Mouse (Mus musculus) bone marrow macrophage, adult 2 months (primary cell): ENCODE results near the gene Pak6. TPM values are rescaled to one million over a fixed set of nuclear protein-coding genes. Genes with fewer than 3 reads are reported as not detected.

Experiments used
- H3K27ac ChIP-seq: 2 replicates; pipeline ENCODE4 v1.5.1; 2012; ENCODE audit warnings: low read depth, low read length; ENCODE audit not compliant: insufficient read depth
- H3K4me1 ChIP-seq: 2 replicates; pipeline ENCODE4 v1.6.1; 2012; ENCODE audit warnings: low read length; ENCODE audit not compliant: control insufficient read depth, insufficient read depth
- H3K4me3 ChIP-seq: 2 replicates; pipeline ENCODE4 v1.5.1; 2012; ENCODE audit warnings: mild to moderate bottlenecking, low read length, moderate library complexity; ENCODE audit not compliant: insufficient read depth
- CTCF ChIP-seq: IDR thresholded peaks from 2 replicates; pipeline ENCODE4 v1.5.1; 2012; ENCODE audit warnings: low read depth, mild to moderate bottlenecking, low read length, moderate library complexity
- POLR2A ChIP-seq: IDR thresholded peaks from 2 replicates; pipeline ENCODE4 v1.6.1; 2012; ENCODE audit warnings: mild to moderate bottlenecking, low read depth, low read length, borderline replicate concordance
- polyA plus RNA-seq: library from polyadenylated mRNA; stranded (reverse); fragments of >200 nt; gene quantifications from 2 replicates; pipeline ENCODE4 v1.2.4, GENCODE M21; 2012; ENCODE audit not compliant: missing spikeins, insufficient read depth, insufficient read length

Pak6 gene
- polyA plus RNA-seq, 1 experiment: not detected

DNA sequence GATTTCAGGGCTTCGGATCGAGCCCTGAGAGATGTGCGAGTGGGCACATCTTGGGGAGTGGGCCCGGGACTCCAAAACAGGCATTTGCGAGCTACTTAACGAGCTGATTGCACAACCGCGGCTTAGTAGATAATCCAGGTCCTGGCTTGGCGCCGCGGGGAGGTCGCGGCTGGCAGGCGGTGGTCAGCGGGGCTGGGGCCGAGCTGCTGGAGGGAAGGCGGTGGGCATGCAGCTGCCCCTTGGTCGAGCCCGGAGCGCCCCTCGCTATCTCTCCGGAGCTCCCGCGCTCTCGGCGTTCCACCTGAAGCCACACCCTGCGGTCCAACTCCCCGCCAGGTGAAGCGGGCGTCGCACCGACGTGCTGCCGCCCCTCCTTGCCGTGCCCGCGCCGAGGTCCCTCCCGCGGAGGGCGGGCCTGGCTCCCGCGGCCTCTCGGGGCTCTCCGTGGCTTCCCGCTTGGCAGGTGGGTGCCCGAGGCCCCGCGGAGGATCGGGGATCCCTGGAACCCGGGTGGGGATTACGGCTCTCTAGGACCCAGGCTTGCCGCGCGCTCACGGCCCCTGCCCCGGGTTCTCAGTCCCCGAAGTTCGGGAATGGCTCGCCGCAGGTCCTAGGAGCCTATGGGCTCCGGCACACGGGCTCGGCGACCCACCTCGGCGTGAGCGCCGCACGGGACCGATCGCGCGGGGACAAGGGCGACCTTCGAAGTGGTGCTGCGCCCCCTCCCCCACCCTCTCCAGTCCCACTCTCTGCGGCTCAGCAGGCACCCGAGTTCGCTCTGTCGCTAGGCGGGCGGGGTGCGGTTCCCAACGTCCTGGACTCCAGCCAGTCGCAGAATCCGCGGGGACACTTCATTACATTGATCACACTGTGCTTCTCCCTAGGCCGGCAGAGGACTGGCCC, 14.0 kb downstream of the Pak6 start:
- Histone ChIP-seq H3K4me1 (no peaks in the 10 kb centered on the region), H3K27ac (no peak overlapping the region), H3K4me3 (peak overlapping the region; percentile 45)
- TF ChIP-seq POLR2A: no peak
- no peak for TF ChIP-seq CTCF

DNA sequence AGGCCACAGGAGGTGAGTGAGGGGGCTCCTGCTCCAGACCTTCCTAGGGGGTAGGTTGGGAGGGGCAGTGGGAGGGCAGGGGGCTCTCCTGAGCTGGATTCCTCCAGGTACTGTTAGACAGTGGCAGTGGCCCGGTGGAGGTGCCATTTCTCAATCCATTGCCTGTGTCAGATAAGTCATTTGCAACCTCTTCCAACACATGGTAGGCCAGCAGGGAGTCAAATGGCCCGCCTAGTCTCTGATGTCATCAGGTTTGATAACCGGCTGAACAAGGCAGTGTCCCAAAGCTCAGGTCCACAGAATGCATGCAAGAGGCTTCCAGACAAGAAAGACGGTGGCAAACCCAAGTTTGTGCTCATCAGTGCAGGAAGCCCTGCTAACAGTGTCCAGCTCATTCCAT, 14.7 kb downstream of the Pak6 start:
- Histone ChIP-seq H3K27ac (no peak overlapping the region), H3K4me3 (no peak overlapping the region), H3K4me1 (no peaks in the 10 kb centered on the region)
- no peak for TF ChIP-seq POLR2A

DNA sequence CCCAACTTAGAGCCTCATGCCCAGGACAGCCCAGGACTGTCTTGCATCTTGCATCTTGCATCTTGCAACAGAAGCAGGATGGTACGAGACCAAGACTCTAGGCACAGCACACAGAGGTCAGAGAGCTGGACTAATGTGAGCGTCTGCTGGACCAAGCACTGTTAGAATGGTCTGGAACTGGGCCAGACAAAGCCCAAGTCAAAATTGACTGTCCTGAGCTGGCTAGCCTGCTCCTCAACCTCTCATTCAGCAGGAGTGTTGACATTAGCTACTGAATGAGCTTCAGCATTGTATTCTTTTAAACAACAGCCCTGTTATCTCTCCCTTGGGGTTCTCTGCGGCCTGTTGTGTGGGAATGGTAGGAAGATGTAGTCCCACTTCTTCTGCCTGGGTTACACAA, 16.5 kb downstream of the Pak6 start:
- no peak overlapping the region for H3K27ac ChIP-seq
- H3K4me1 ChIP-seq: no peaks in the 10 kb centered on the region
- no peak overlapping the region for H3K4me3 ChIP-seq
- TF ChIP-seq CTCF (no peak), POLR2A (no peak)

DNA sequence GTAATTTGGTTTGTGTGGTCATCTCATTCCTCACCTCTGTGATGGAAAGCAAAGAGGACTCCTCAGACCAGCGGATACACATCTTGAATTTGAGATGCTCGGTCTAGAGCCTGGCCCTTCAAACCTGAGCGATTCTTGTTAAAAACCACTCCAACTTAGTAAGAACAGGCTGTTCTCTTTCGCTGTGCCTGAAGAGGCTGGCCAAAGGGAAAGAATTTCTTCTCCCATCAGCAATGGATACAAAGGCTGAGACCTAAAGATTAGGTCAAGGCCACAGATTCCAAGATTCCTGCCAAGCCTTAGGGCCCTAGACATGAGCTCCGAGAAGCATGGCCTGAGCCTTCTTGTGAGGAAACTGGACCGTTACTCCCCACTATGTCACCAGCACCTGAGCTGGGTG, 17.8 kb downstream of the Pak6 start:
- TF ChIP-seq CTCF: no peak
- no peak for TF ChIP-seq POLR2A
- H3K4me1 ChIP-seq: no peaks in the 10 kb centered on the region
- no peak overlapping the region for H3K27ac ChIP-seq
- no peak overlapping the region for H3K4me3 ChIP-seq

GRCm38 (mm10) chr2:118682544-118683260, 19.6 kb downstream of the Pak6 start:
- no peak overlapping the region for H3K27ac ChIP-seq
- no peaks in the 10 kb centered on the region for H3K4me1 ChIP-seq
- TF ChIP-seq POLR2A (no peak), CTCF (no peak)
- no peak overlapping the region for H3K4me3 ChIP-seq

- TF ChIP-seq CTCF: no peak
- TF ChIP-seq POLR2A: no peak
- Histone ChIP-seq H3K27ac (no peak overlapping the region), H3K4me3 (no peak overlapping the region), H3K4me1 (no peaks in the 10 kb centered on the region)
Measured at GRCm38 (mm10) chr2:118685088-118685487, 22.0 kb downstream of the Pak6 start.

DNA sequence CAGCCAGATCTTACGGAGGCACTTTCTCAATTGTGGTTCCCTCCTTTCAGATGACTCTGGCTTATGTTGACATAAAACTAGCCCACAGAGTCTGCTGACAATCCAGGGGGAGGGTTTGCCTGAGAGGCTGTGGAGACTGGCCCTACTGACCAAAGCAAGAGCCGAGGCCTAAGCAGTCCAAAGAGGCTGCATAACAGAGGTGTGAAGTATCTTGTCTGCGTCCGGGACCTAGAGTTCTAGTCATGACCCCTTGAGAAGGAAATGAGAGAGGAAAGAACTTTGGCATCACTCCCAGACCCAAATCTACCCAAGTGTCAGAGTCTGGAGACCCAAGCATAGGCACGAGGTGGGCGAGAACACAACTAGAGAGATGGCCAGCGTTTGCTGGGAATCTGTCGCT, 23.6 kb downstream of the Pak6 start:
- H3K4me3 ChIP-seq: no peak overlapping the region
- TF ChIP-seq POLR2A (no peak), CTCF (no peak)
- H3K4me1 ChIP-seq: no peaks in the 10 kb centered on the region
- H3K27ac ChIP-seq: no peak overlapping the region

- TF ChIP-seq CTCF (no peak), POLR2A (no peak)
- Histone ChIP-seq H3K27ac (no peak overlapping the region), H3K4me3 (no peak overlapping the region), H3K4me1 (no peaks in the 10 kb centered on the region)
Measured at GRCm38 (mm10) chr2:118687791-118688190, 24.7 kb downstream of the Pak6 start.

DNA sequence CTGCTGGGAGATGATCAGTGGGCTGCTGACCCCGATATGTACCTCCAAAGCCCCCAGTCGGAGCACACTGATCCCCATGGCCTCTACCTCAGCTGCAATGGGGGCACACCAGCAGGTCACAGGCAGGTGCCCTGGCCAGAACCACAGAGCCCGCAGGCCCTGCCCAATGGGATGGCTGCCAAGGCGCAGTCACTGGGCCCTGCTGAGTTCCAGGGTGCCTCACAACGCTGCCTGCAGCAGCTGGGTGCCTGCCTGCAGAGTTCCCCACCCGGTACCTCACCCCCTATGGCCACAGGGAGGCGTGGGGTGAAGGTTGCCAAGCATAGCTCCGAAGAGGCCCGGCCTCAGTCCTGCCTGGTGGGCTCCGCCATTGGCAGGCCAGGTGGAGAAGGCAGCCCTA, 26.8 kb downstream of the Pak6 start:
- Histone ChIP-seq H3K27ac (no peak overlapping the region), H3K4me3 (no peak overlapping the region), H3K4me1 (no peaks in the 10 kb centered on the region)
- TF ChIP-seq CTCF: no peak
- no peak for TF ChIP-seq POLR2A

GRCm38 (mm10) chr2:118693370-118693966, 30.4 kb downstream of the Pak6 start:
- Histone ChIP-seq H3K4me3 (no peak overlapping the region), H3K4me1 (peaks cover 4% of the 10 kb centered on the region; the same call in 1 of the 2 replicates), H3K27ac (no peak overlapping the region)
- no peak for TF ChIP-seq CTCF
- no peak for TF ChIP-seq POLR2A
